Mouse (Mus musculus) hindbrain, embryonic 12.5 days (tissue): ENCODE results near the gene Fcho1. TPM values are rescaled to one million over a fixed set of nuclear protein-coding genes. Genes with fewer than 3 reads are reported as not detected.
"Not testable (repeated sequence)": the region's sequence is repeated elsewhere in the genome, so short reads cannot be mapped to it uniquely, and the experiment has no call there.

Source experiments
- ATAC-seq: fragments of 200-750 bp; cut with Nextera tagmentation; 2 replicates; pipeline ENCODE4 v1.8.0; 2017; ENCODE audit warnings: moderate TSS enrichment; ENCODE audit not compliant: low FRiP score
- H3K27ac ChIP-seq: fragments of 300-500 bp; sonication (generic); 2 replicates; pipeline ENCODE4 v1.5.1; 2016; ENCODE audit warnings: mild to moderate bottlenecking
- H3K27me3 ChIP-seq: fragments of 300-500 bp; sonication (generic); 2 replicates; pipeline ENCODE4 v1.6.1; 2016; ENCODE audit warnings: mild to moderate bottlenecking
- H3K36me3 ChIP-seq: fragments of 300-500 bp; sonication (generic); 2 replicates; pipeline ENCODE4 v1.6.1; 2016; ENCODE audit warnings: mild to moderate bottlenecking
- H3K4me1 ChIP-seq: fragments of 300-500 bp; sonication (generic); 2 replicates; pipeline ENCODE4 v1.6.1; 2016
- H3K4me2 ChIP-seq: fragments of 300-500 bp; sonication (generic); replicated peaks from 2 replicates; pipeline ENCODE4 v1.6.1; 2016; ENCODE audit warnings: mild to moderate bottlenecking
- H3K4me3 ChIP-seq: fragments of 300-500 bp; sonication (generic); 2 replicates; pipeline ENCODE4 v1.5.1; 2016; ENCODE audit warnings: mild to moderate bottlenecking
- H3K9ac ChIP-seq: fragments of 300-500 bp; sonication (generic); 2 replicates; pipeline ENCODE4 v1.6.1; 2016; ENCODE audit warnings: mild to moderate bottlenecking, moderate library complexity
- H3K9me3 ChIP-seq: fragments of 300-500 bp; sonication (generic); replicated peaks from 2 replicates; pipeline ENCODE4 v1.6.1; 2016; ENCODE audit warnings: mild to moderate bottlenecking
- WGBS: fragments of 180-500 bp; shearing (Covaris S2); methylation state at CpG from one replicate; pipeline ENCODE4 v1.1.7; 2016; 5-methylcytosine and 5-hydroxymethylcytosine counted together
- polyA plus RNA-seq: library from polyadenylated mRNA; unstranded; fragments of >200 nt; fragmentation: Nextera tagmentation; extraction: Ambion mirVana; gene quantifications from 2 replicates; pipeline ENCODE4 v1.2.1, GENCODE M21; 2016

The Fcho1 gene
- polyA plus RNA-seq, 1 experiment from 2014 or later: 39.4 TPM

DNA sequence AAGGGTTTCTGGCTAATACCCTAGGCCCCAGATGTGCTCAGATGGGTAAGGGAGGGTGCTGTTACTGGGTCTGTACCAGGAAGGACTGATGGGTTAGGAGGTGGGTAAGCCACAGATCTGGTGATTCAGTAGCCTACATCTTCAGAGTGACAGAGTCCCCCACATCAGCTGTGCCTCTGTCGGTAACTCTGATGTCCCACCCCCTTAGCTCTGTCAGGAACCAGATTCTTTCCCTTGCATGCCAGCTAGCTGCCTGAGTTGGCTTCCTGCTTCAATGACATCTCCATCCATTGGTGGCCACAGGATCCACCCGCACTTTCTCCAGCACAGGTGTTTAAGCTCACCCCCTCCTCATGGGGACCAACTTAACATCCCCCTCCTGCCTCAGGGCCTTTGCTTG lies 13.9 kb downstream of the Fcho1 start:
- H3K4me1 ChIP-seq: peaks cover 5% of the 10 kb centered on the region; the same call in 1 of the 2 replicates
- no peaks in the 10 kb centered on the region for H3K9me3 ChIP-seq
- no peak overlapping the region for H3K4me2 ChIP-seq
- 92% methylated on average over 2 of the region's 2 CpGs for WGBS
- H3K27ac ChIP-seq: no peak overlapping the region
- peaks cover 11% of the 10 kb centered on the region; the same call in 1 of the 2 replicates for H3K36me3 ChIP-seq
- peaks cover 29% of the 10 kb centered on the region for H3K27me3 ChIP-seq
- no peak overlapping the region for H3K9ac ChIP-seq
- no peak for ATAC-seq
- H3K4me3 ChIP-seq: no peak overlapping the region

DNA sequence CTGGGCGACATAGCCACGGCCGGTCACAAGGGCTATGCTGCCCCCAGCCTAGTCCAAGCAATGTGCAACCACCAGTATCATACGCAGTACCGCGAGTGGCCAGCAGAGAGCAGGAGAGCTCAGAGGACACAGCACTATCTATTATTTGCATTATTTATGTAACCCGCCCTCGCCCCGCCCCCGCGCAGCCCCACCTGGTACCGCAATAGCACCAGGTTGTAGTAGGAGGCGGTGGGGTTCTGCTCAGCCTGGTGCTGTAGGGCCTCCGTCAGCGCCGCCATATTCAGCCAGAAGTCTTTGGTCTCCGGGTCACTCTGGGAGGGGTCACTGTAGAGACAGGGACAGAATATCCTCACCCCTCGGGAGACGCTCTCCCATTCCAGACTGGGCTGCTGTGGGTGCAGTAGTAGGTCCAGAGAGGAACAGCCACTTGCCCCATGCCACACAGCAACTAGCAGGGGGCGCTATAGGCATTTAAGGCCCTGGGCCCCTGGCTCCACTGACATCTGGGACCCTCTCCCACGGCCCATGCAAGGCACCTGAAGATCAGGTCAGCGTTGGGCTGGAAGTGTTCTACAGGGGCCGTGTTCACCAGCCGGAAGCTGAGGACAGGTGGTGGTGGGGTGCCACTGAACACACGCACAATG lies 15.6 kb downstream of the Fcho1 start:
- H3K27ac ChIP-seq: no peak overlapping the region
- peaks cover 34% of the 10 kb centered on the region for H3K27me3 ChIP-seq
- peak overlapping the region; percentile 49 for H3K4me2 ChIP-seq
- peak overlapping the region; percentile 33 for H3K9ac ChIP-seq
- WGBS: 20% methylated on average over 25 of the region's 25 CpGs
- H3K4me1 ChIP-seq: peaks cover 5% of the 10 kb centered on the region; the same call in 1 of the 2 replicates
- ATAC-seq: peak; percentile 69
- no peaks in the 10 kb centered on the region for H3K9me3 ChIP-seq
- peak overlapping the region; percentile 22; the same call in 1 of the 2 replicates for H3K4me3 ChIP-seq
- peaks cover 5% of the 10 kb centered on the region; the same call in 1 of the 2 replicates for H3K36me3 ChIP-seq

DNA sequence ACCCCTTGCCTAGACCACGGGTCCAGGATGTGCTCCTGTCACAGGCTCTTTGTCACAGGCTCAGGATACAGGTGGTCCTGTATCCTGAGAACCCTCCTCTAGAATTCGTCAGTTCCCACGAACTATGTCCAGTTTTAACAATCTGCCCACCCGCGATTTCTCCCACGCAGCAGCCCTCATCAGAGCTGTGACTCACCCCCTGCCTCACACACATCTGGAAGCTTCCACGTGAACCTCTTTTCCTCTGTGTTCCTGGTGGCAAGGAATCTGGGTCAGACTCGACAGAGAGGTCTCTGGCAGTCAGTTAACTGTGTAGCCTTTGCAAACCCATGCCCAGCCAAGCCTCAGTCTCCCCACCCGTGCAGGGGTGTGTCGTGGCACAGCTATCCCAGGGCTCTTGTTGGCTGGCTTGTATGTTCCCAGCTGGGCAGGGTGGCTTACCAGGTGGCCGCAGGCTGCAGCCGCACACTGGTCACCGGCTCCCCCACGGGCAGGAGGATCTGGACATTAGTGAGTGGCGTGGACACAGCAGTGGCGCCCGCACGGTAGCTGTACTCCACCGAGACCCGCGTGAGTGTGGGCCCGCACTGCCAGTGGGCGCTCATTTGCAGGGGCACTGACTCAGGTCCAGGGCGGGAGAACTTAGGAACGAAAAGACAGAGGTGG lies 16.2 kb downstream of the Fcho1 start:
- Histone ChIP-seq H3K9me3 (no peaks in the 10 kb centered on the region), H3K27ac (no peak overlapping the region), H3K9ac (no peak overlapping the region), H3K4me1 (peaks cover 5% of the 10 kb centered on the region; the same call in 1 of the 2 replicates), H3K4me2 (peak overlapping the region; percentile 49; the same call in 1 of the 2 replicates), H3K36me3 (peaks cover 5% of the 10 kb centered on the region; the same call in 1 of the 2 replicates), H3K4me3 (no peak overlapping the region), H3K27me3 (peaks cover 41% of the 10 kb centered on the region)
- ATAC-seq: peak; percentile 49; the same call in 1 of the 2 replicates
- 41% methylated on average over 25 of the region's 25 CpGs for WGBS

DNA sequence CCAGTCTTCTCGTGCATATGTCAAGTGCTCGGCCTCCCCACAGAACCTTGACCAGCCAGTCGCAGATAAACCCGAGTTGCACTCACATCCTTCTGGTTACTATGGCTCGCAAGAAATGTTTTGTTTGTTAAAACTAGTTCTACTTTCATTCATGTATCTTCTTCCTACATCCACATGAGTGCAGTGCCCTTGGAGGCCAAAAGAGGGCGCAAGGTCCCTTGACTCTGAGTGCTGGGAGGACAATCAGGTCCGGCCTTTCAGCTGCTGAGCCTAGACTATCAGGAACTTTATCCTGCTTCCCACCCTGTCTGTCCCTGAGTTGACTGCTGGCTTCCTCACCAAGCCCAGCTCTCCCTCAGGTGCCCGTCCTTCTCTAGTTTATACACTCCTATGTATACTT lies 17.6 kb downstream of the Fcho1 start:
- H3K27me3 ChIP-seq: peaks cover 55% of the 10 kb centered on the region
- peaks cover 5% of the 10 kb centered on the region; the same call in 1 of the 2 replicates for H3K36me3 ChIP-seq
- peaks cover 5% of the 10 kb centered on the region; the same call in 1 of the 2 replicates for H3K4me1 ChIP-seq
- no peak overlapping the region for H3K4me2 ChIP-seq
- no peak overlapping the region for H3K4me3 ChIP-seq
- no peak overlapping the region for H3K9ac ChIP-seq
- no peak for ATAC-seq
- H3K27ac ChIP-seq: no peak overlapping the region
- H3K9me3 ChIP-seq: no peaks in the 10 kb centered on the region
- WGBS: 34% methylated on average over 8 of the region's 8 CpGs

DNA sequence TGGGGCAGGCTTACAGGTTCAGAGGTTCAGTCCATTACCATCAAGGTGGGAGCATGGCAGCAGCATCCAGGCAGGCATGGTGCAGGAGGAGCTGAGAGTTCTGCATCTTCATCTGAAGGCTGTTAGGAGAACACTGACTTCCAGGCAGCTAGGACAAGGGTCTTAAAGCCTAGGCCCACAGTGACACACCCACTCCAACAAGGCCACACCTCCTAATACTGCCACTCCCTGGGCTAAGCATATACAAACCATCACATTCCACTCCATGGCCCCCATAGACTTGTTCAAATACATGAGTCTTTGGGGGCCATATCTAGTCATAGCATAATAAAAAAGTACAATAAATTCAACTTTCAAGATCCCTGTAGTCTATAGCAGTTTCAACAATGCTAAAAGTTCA lies 22.1 kb downstream of the Fcho1 start:
- ATAC-seq: not testable (repeated sequence)
- peaks cover 84% of the 10 kb centered on the region for H3K27me3 ChIP-seq

DNA sequence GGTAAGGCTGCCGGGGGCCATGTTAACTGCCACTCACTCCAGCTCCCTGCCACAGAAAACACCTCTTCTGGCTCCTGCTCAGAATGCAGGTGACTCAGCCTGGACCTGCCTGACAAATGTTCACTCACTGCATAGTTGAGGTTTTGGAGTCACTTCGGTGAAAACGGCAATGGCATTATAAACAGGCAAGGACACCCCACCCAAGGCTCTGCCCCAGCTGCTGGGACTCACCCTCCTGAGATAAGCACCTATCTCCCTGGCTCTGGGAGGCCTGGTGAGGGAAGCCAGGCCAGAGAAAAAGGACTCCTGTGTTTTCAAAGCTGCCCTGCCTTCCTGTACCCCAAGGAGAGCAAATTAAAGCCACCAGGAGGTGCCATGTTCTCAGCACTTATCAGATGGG lies 22.6 kb downstream of the Fcho1 start:
- no peak overlapping the region for H3K4me2 ChIP-seq
- no peaks in the 10 kb centered on the region for H3K9me3 ChIP-seq
- H3K27me3 ChIP-seq: peaks cover 83% of the 10 kb centered on the region
- H3K4me1 ChIP-seq: no peaks in the 10 kb centered on the region
- H3K9ac ChIP-seq: no peak overlapping the region
- 79% methylated on average over 3 of the region's 3 CpGs for WGBS
- H3K4me3 ChIP-seq: no peak overlapping the region
- ATAC-seq: no peak
- H3K36me3 ChIP-seq: no peaks in the 10 kb centered on the region
- no peak overlapping the region for H3K27ac ChIP-seq

More for the DNA sequence above, 22.1 kb downstream of the Fcho1 start:
- not testable (repeated sequence) for H3K36me3 ChIP-seq, H3K4me1 ChIP-seq, H3K4me3 ChIP-seq, H3K9me3 ChIP-seq, H3K27ac ChIP-seq, H3K9ac ChIP-seq, H3K4me2 ChIP-seq

DNA sequence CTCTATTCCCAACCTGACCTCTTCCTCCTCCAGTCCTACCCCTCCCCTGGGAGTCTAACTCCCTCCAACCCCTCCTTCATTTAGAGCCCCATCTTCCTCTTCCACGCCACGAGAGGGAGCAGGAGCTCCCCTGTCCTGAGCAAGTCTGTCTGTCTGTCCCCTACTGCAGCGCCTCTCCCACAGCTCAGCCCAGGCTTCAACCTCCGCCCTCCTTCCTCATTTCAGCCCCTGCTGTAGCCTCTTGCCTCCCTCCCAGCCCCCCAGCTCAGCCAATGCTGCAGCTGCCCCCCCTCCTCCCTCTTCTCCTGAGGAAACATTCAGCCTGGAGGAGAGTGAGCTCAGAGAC lies 23.5 kb downstream of the Fcho1 start:
- Histone ChIP-seq H3K4me2 (no peak overlapping the region), H3K36me3 (no peaks in the 10 kb centered on the region), H3K4me1 (no peaks in the 10 kb centered on the region), H3K27ac (no peak overlapping the region), H3K9ac (no peak overlapping the region), H3K4me3 (no peak overlapping the region), H3K9me3 (no peaks in the 10 kb centered on the region), H3K27me3 (peaks cover 83% of the 10 kb centered on the region)
- no peak for ATAC-seq
- 17% methylated on average over 4 of the region's 4 CpGs for WGBS

DNA sequence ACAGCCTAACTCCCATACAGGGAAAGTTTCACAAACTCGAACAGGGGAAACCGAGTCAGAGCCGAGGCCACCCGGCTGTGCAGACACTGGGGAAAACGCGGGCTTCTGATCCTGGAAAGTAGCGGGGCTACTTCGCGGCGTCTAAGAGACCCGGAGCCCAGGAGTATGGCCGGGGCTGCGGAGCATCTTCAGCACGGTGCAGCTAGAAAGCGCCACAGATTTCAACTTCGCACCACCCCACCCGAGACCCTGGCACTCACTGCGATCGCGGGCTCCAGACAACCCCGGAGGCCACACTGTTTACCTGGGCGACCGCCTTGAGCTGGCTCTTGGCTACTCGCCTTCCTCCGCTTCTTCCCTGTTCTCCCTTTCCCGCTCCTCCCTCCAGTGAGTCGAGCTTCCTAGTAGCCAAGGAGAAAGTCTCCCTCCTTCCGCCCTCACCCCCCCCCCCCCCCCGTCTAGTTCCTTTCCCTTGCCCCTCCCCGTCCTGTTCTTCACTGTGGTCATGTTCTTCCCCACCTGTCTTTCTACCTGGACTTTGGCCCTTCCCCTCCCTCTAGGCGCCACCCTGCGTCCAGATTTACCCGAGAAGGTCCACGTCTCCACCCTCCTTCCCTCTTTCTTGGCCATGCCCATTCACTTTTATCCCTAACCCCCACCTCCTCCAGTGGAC lies 24.0 kb downstream of the Fcho1 start, which contains the start of gene B3gnt3:
Gene B3gnt3 (minus strand): TSS at position 376 of the 673 bp plus-strand sequence.
- Histone ChIP-seq H3K4me2 (peak within 1 kb of the TSS; percentile 13; the same call in 1 of the 2 replicates), H3K4me3 (no peak within 1 kb of the TSS), H3K36me3 (no peaks in the 10 kb centered on the region), H3K9me3 (no peaks in the 10 kb centered on the region), H3K27ac (no peak within 1 kb of the TSS), H3K4me1 (no peaks in the 10 kb centered on the region), H3K9ac (peak within 1 kb of the TSS; percentile 18; the same call in 1 of the 2 replicates), H3K27me3 (peaks cover 86% of the 10 kb centered on the region)
- no peak for ATAC-seq
- 21% methylated on average over 33 of the region's 34 CpGs for WGBS

DNA sequence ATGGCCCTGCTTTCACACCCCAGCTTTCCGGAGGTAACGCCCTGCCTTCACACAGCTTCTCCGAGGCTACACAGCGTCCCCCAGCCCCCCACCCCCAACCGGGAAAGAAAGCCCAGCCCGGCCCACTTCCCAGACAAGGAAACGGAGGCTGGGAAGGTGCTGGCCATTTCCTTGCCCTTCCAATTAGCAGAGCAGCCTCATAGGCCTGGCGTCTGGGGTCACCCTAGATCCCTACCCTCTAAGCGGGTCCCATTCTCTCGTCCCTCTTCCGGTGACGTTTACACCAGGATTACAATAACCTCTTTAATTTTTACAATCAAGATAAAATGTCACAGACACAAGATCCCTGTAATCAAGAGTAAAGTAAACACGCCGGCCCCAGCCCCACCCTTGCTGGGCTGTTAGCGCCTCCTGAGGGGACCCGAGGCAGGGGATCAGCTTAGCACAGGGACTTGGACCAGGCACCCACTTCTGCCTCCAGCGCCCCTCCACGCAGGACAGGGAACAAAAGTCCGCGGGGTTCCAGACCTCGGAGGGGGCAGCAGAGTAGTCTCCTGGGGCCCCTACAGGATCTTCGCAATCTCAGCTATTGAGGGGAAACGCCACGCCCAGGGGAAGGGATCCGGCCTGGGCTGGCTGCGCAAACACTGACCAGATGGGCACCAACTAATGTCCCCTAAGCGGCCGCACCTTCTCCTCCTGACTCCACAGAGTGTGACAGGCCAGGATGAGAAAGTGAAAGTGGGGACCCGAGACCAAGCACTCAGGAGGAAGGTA lies 24.8 kb downstream of the Fcho1 start:
- no peaks in the 10 kb centered on the region for H3K4me1 ChIP-seq
- peak overlapping the region; percentile 18; the same call in 1 of the 2 replicates for H3K9ac ChIP-seq

DNA sequence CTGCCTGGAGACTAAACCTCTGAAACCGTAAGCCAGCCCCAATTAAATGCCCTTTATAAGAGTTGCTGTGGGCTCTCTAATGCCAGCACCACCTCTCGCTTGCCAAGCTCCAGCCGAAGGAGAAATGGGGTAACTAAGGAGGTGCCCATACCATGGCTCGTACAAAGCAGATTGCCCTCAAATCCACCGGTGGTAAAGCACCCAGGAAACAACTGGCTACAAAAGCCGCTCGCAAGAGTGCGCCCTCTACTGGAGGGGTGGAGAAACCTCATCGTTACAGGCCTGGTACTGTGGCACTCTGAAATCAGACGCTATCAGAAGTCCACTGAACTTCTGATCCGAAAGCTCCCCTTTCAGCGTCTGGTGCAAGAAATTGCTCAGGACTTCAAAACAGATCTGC lies 30.1 kb downstream of the Fcho1 start:
- ATAC-seq, H3K4me3 ChIP-seq, H3K27ac ChIP-seq, H3K36me3 ChIP-seq, H3K9me3 ChIP-seq, H3K4me2 ChIP-seq, H3K4me1 ChIP-seq, H3K9ac ChIP-seq: not testable (repeated sequence)
- WGBS: 65% methylated on average over 12 of the region's 12 CpGs
- H3K27me3 ChIP-seq: peaks cover 93% of the 10 kb centered on the region

More for the DNA sequence above, 24.8 kb downstream of the Fcho1 start:
- no peak for ATAC-seq
- no peaks in the 10 kb centered on the region for H3K9me3 ChIP-seq
- no peaks in the 10 kb centered on the region for H3K36me3 ChIP-seq
- H3K4me2 ChIP-seq: peak overlapping the region; percentile 13; the same call in 1 of the 2 replicates
- H3K27ac ChIP-seq: no peak overlapping the region
- peaks cover 91% of the 10 kb centered on the region for H3K27me3 ChIP-seq
- H3K4me3 ChIP-seq: no peak overlapping the region
- 13% methylated on average over 29 of the region's 29 CpGs for WGBS

DNA sequence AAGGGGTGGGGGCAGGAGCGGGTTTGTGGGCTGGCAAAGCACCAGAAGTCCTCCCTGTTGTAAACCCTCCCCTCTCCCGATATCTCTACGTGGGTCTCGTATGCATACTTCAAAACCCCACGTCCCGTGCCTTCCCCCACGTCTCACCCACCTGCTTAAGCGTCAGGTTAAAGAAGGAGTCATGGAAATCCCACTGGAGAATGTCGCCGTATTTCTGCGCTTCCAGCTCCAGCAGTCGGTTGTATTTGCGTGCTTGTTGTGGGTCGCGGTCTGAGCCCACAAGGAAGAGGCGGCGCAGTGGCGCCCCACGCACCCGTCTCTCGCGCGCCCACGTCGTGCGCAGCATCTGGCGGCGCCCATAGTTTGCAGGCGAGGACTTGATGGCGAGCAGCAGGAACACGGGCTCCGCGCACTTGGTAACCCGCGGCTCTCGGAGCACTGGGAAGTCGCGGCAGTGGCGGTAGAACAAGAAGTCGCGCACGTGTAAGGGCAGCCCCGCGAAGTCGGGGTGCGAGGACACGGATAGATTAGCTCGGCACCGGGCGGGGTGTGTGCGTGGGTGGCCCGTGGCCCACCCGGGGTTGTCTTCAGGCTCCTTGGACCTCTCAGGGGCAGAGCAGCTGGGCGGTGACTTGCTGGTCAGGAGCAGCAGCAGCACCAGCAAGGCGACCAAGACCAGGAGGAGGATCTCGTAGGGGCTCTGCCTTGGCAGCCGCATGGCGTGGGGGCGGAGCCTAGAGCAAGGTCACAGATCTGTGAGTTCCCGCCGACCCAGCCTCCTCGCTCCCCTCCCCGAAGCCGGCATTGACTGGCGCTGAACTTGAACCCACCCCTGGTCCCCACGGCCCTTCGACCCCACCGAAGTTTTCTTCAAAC lies 32.1 kb downstream of the Fcho1 start:
- ATAC-seq: peak; percentile 37; the same call in 1 of the 2 replicates
- Histone ChIP-seq H3K4me3 (peak overlapping the region; percentile 10; the same call in 1 of the 2 replicates), H3K4me1 (peaks cover 8% of the 10 kb centered on the region), H3K4me2 (peak overlapping the region; percentile 22; the same call in 1 of the 2 replicates), H3K27me3 (peaks cover 93% of the 10 kb centered on the region), H3K36me3 (no peaks in the 10 kb centered on the region), H3K9ac (no peak overlapping the region), H3K9me3 (no peaks in the 10 kb centered on the region), H3K27ac (no peak overlapping the region)
- WGBS: 10% methylated on average over 68 of the region's 68 CpGs
